Mouse (Mus musculus): Measurements from ENCODE around the gene Pip5k1c.

Pip5k1c gene

GRCm38 (mm10) chr10:81284719-81285118 lies 8.0 kb upstream of the Pip5k1c start:
- no peak for DNase-seq

GRCm38 (mm10) chr10:81285694-81286450 lies 6.9 kb upstream of the Pip5k1c start:
- DNase-seq: peak; percentile 91

DNA sequence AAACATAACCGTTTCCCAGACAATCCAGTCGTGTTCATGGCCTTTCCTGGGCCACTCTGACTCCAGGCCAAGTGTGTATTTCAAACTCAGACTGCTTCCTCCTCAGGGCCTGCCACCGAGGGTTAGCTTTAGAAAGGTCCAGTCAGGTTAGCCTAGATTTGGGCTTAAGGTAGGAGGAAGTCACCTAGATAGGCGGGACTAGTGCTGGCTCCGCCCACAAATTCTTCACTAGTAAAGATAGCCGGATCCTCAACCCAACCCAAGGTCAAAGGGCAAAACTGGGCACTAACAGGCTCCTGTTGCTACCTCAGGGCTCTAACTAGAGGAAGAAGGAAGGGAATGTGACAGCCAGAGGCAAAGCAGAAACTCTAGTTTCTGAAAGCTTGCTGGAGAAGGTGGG lies 6.2 kb upstream of the Pip5k1c start:
- DNase-seq: no peak

DNA sequence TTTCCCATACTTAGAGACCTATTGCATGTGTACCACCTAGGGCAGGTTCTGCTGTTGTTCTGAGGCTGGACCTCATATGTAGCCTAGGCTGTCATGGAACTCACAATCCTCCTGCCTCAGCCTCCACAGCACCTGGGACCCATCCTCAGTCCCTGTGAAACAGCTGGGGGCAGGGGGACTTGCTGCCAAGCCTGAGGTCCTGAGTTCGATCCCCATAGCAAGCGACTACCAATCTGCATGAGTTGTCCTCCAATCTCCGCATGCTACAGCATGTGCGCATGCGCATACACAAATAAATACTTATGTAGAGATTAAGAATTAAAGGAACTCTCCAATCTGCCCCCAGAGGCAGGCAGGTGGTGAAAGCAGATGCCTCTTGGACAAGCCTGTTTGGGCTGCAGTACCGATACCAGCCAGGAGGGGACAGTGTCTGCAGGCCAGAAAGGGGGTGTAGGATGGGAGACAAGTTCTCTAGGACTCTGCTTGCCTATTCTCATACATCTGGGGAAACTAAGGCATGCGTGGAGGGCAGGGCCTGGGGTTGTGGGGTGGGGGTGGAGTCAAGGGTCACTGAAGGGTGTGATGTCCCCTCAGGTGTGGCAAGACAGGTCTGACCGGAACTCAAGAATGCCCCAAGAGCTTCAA lies 5.1 kb upstream of the Pip5k1c start:
- peak; percentile 56 for DNase-seq

- peak; percentile 64 for DNase-seq
Observed at GRCm38 (mm10) chr10:81288601-81289000, 4.2 kb upstream of the Pip5k1c start.

DNA sequence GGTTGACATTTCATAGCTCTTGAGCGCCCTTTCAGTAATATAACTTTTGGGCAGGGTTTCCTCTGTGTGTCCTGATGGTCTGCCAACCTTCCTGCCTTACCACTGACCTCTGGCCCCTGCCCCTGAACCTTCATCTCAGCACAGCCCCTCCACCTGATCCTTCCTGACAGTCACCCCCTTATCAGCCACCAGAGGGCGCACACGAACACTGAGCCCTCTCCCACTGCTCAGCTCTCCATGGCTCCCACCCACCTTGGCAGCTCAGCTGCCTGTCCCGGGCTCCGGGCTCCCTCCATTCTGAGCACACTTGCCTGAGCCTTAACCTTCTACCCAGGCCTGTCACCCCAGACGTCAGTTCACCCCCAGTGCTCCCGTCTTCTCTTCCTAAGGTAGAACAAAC lies 3.5 kb upstream of the Pip5k1c start:
- DNase-seq: peak; percentile 71

GRCm38 (mm10) chr10:81289811-81290210 lies 3.0 kb upstream of the Pip5k1c start:
- DNase-seq: no peak

DNA sequence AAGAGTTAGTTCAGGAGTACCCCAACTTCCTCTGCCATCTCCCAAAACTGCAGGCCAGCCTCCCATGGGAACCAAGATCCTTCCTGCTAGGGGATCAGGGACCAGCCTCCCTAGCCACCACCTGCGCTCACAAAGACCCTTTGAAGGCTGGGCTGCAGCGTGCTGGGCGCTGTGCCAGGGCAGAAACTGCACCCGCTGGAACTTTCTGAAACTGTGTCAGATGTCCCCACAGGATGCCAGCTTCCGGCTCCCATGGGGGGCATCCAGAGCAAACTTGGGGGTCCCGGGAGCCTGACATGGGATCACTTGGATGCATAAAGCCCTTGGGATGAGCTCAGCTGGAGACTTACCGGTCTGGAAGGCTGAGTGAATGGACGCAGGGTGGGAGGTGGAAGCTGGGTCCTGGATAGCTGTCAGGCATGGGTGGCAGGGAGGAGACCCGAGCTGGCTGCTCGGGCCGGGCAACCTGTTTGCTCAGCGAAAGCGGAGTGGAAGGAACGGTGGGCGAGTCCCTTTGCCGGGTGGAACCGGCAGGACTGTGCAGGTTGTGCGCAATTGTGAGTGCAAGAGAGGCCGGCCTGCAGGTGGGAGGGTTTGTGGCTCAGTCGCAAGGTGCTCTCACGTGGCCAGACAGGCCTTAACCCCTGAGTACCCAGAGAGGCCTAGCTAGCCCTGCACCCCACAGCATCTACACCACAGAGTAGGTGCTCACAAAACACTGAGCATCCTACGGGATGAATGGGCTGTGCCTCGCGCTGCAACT lies 1.9 kb upstream of the Pip5k1c start:
- DNase-seq: peak; percentile 44

DNA sequence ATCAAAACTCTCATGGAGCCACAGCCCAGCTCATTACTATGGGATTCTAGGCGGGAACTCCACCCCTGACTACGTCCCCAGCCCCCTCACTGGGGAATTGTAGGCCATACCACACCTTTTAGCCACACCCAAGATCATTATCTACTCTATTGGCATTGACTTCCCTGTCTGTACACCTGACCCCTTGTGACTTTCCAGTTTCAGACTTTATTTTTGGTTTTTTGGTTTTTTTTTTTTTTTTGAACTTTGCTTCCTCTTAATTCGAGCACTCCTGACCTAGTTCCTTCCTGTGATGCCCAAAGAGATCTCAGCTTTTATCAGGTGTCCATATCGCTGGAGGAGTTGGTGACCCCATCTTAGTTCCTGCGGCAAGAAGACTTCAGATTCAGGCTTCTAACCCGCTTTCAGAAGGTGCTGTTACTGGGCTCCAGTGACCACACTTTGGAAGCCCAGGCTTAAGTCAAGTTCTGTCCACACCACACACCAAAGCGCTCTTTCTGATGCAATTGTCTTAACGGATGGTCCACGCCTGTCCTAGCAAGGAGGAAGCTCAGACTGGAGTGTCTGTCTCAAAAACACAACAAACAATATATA lies 1.2 kb upstream of the Pip5k1c start, which contains the start of gene Tjp3:
TSS of gene Tjp3 (minus strand) at position 71 of the 594 bp plus-strand sequence.
- no peak for DNase-seq

- DNase-seq: no peak
Observed at GRCm38 (mm10) chr10:81293334-81294030, 719 bp downstream of the Pip5k1c start.

- no peak for DNase-seq
Observed at GRCm38 (mm10) chr10:81294442-81294841, 1.7 kb downstream of the Pip5k1c start.

GRCm38 (mm10) chr10:81295185-81295584 lies 2.4 kb downstream of the Pip5k1c start:
- no peak for DNase-seq

DNA sequence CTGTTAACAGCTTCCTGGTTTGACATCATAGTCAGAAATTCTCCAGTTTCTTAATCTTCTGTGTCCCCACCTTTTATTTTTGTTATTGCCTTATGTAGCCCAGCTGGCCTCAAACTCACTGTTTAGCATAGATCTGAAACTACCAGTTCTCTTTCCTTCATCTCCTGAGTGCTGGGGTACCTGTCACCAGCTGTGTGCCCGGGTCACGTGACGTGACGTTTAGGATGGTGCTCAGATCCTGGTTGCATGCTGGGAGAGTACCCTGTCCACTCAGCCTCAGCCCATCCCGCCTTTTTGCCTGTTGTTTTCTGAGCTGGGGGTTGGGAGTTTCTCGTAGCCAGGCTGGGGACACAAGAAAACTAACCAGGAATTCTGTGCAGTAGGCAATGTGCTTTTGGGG lies 4.5 kb downstream of the Pip5k1c start:
- DNase-seq: no peak

- no peak for DNase-seq
Observed at GRCm38 (mm10) chr10:81297845-81298244, 5.1 kb downstream of the Pip5k1c start.

- DNase-seq: no peak
Observed at GRCm38 (mm10) chr10:81298369-81299100, 5.8 kb downstream of the Pip5k1c start.

DNA sequence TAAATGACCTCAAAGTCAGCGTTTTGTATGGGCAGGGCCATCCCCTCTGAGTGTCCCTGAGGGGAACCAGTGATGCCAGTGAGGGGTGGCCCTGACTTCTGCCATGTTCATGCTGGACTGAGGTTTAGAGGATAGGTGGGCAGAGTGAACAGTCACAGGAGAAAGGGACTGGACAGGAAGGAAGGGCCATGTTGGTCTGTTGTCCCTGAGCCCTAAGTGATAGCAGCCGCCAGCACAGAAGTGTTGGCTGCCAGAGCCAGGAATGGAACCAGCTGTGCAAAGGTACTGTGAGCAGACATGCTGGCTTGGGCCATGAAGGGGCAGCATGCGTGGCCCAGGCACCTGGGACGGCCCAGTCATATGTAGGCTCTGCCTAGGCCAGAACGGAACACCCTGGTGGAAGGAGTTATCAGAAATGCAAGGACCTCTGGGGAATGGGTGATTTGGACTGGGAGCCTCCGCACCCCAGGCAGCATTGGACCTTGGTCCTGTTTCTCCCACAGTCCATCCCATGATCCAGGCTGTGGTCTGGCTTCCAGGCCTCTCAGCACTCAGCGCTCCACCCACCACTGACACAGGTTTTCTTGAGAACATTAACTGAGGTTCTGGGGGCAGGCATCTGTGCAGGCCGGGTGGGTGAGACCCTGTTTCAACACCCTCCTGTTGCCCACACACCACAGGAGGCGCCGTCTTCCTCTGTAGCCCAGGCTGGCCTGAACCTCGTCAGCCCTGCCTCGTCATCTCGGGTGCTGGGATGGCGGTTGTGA lies 7.0 kb downstream of the Pip5k1c start:
- no peak for DNase-seq

- no peak for DNase-seq
Observed at GRCm38 (mm10) chr10:81300352-81300907, 7.7 kb downstream of the Pip5k1c start.

DNA sequence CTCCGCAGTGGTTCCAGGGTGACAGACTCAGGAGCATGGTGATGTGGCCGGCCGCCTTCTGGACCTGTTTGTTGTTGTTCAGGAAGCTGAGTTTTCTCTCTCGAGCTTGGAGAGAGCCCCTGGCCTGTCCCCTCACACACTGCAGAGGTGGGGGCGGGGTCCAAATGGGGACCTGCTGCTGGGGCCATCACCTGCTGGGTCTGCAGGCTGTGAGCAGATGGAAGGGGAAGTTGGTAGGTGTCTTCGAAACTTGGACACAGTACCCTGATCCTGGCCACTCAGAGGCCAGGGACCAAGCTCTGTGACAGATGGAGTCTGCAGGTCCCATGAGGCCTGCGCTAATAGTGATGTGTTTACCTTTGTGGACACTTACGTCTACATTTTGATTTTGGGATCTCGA lies 8.6 kb downstream of the Pip5k1c start:
- no peak for DNase-seq

GRCm38 (mm10) chr10:81302288-81302687 lies 9.5 kb downstream of the Pip5k1c start:
- no peak for DNase-seq

DNA sequence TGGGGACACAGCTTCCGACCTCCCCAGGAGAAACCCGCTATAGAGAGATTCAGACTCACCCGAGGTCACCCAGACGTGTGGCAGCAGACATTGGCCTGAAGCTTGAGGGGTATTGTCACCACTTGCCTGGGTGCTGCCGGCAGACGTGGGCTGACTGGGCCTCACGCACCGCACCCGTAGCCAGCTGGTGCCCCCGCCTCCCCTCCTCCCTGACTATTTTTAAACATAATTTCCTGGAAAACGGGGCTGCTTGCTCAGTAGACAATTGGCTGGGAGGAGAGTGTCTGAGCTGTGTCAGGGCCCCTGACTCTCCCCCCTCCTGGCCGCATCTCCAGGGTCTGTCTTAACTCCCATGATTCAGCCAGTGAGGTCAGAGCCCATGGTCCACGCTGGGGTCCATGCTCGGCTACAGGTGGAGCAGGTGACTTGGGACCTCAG lies 10.0 kb downstream of the Pip5k1c start:
- DNase-seq: no peak

DNA sequence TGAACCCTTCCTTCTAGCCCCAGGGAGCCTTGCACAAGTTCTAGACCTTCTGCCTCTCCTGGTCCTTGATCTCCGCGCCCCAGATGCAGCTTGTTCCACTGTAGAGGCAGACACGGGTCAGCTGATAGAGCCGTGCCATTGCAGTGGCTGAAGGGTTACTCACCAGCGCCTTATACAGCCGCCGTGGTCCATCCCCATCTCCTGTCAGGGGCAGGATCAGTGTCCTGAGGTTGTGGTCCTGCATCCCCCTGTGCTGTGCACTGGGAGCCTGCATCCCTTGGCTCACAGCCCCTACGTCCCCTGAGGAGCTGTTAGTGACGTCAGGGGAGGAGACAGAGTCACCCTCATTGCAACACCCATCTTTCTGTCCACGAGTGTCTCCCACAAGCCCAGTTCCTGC lies 10.5 kb downstream of the Pip5k1c start:
- DNase-seq: no peak

All from right cerebral cortex, postnatal 4 days (tissue).